Mouse (Mus musculus): Measurements from ENCODE around the gene Meis2. TPM values are rescaled to one million over a fixed set of nuclear protein-coding genes. Genes with fewer than 3 reads are reported as not detected.

Meis2 gene
- polyA plus RNA-seq, 1 experiment from 2014 or later = 30.1 TPM

GRCm38 (mm10) chr2:115989249-115989648 lies 76.4 kb downstream of the Meis2 start:
- peaks cover 13% of the 10 kb centered on the region; the same call in 1 of the 2 replicates for H3K4me1 ChIP-seq
- no peak overlapping the region for H3K9ac ChIP-seq
- peaks cover 19% of the 10 kb centered on the region for H3K36me3 ChIP-seq
- H3K9me3 ChIP-seq = no peaks in the 10 kb centered on the region
- no peak overlapping the region for H3K27ac ChIP-seq (replicated peaks)
- WGBS = 86% methylated on average over 6 of the region's 6 CpGs
- H3K27me3 ChIP-seq (replicated peaks) = no peaks in the 10 kb centered on the region
- ATAC-seq (ENCODE audit: extremely low read depth, insufficient number of reproducible peaks, low FRiP score, low TSS enrichment) = no peak
- H3K4me2 ChIP-seq = no peak overlapping the region
- H3K4me3 ChIP-seq = no peak overlapping the region

GRCm38 (mm10) chr2:115988448-115988847 lies 77.2 kb downstream of the Meis2 start:
- Histone ChIP-seq H3K9me3 (no peaks in the 10 kb centered on the region), H3K27ac (replicated peaks) (no peak overlapping the region), H3K36me3 (peaks cover 14% of the 10 kb centered on the region), H3K4me2 (no peak overlapping the region), H3K4me3 (no peak overlapping the region), H3K9ac (no peak overlapping the region), H3K27me3 (replicated peaks) (no peaks in the 10 kb centered on the region), H3K4me1 (peaks cover 13% of the 10 kb centered on the region; the same call in 1 of the 2 replicates)
- 90% methylated on average over 4 of the region's 4 CpGs for WGBS
- no peak for ATAC-seq (ENCODE audit: extremely low read depth, insufficient number of reproducible peaks, low FRiP score, low TSS enrichment)

GRCm38 (mm10) chr2:115984952-115985351 lies 80.7 kb downstream of the Meis2 start:
- no peak overlapping the region for H3K4me2 ChIP-seq
- WGBS = 56% methylated on average over 9 of the region's 9 CpGs
- H3K27me3 ChIP-seq (replicated peaks) = no peaks in the 10 kb centered on the region
- 0 out of 2 replicates have a peak overlapping the region, but pooled peaks have one; percentile 12 for H3K27ac ChIP-seq (replicated peaks)
- H3K9ac ChIP-seq = no peak overlapping the region
- no peak for ATAC-seq (ENCODE audit: extremely low read depth, insufficient number of reproducible peaks, low FRiP score, low TSS enrichment)
- no peaks in the 10 kb centered on the region for H3K9me3 ChIP-seq
- H3K4me1 ChIP-seq = peaks cover 20% of the 10 kb centered on the region; the same call in 1 of the 2 replicates
- no peak overlapping the region for H3K4me3 ChIP-seq
- H3K36me3 ChIP-seq = peaks cover 22% of the 10 kb centered on the region

GRCm38 (mm10) chr2:115984487-115984886 lies 81.2 kb downstream of the Meis2 start:
- no peak for ATAC-seq (ENCODE audit: extremely low read depth, insufficient number of reproducible peaks, low FRiP score, low TSS enrichment)
- no peak overlapping the region for H3K4me2 ChIP-seq
- no peak overlapping the region for H3K27ac ChIP-seq (replicated peaks)
- no peak overlapping the region for H3K4me3 ChIP-seq
- H3K36me3 ChIP-seq = peaks cover 25% of the 10 kb centered on the region
- no peak overlapping the region for H3K9ac ChIP-seq
- peaks cover 20% of the 10 kb centered on the region; the same call in 1 of the 2 replicates for H3K4me1 ChIP-seq
- H3K9me3 ChIP-seq = no peaks in the 10 kb centered on the region
- 77% methylated on average over 4 of the region's 4 CpGs for WGBS
- no peaks in the 10 kb centered on the region for H3K27me3 ChIP-seq (replicated peaks)

- H3K27me3 ChIP-seq (replicated peaks) = no peaks in the 10 kb centered on the region
- H3K4me3 ChIP-seq = no peak overlapping the region
- H3K36me3 ChIP-seq = peaks cover 54% of the 10 kb centered on the region
- H3K27ac ChIP-seq (replicated peaks) = no peak overlapping the region
- H3K9me3 ChIP-seq = no peaks in the 10 kb centered on the region
- H3K4me1 ChIP-seq = peaks cover 18% of the 10 kb centered on the region; the same call in 1 of the 2 replicates
- H3K4me2 ChIP-seq = no peak overlapping the region
- no peak for ATAC-seq (ENCODE audit: extremely low read depth, insufficient number of reproducible peaks, low FRiP score, low TSS enrichment)
- no peak overlapping the region for H3K9ac ChIP-seq
Measured at GRCm38 (mm10) chr2:115980490-115980889, 85.1 kb downstream of the Meis2 start.

GRCm38 (mm10) chr2:115979683-115980476 lies 85.8 kb downstream of the Meis2 start:
- H3K36me3 ChIP-seq = peaks cover 59% of the 10 kb centered on the region
- no peaks in the 10 kb centered on the region for H3K9me3 ChIP-seq
- H3K9ac ChIP-seq = no peak overlapping the region
- ATAC-seq (ENCODE audit: extremely low read depth, insufficient number of reproducible peaks, low FRiP score, low TSS enrichment) = no peak
- peaks cover 12% of the 10 kb centered on the region; the same call in 1 of the 2 replicates for H3K4me1 ChIP-seq
- H3K27me3 ChIP-seq (replicated peaks) = no peaks in the 10 kb centered on the region
- 70% methylated on average over 14 of the region's 14 CpGs for WGBS
- H3K4me3 ChIP-seq = no peak overlapping the region
- no peak overlapping the region for H3K4me2 ChIP-seq
- H3K27ac ChIP-seq (replicated peaks) = no peak overlapping the region

- H3K9me3 ChIP-seq = no peaks in the 10 kb centered on the region
- no peak overlapping the region for H3K4me2 ChIP-seq
- peaks cover 59% of the 10 kb centered on the region for H3K36me3 ChIP-seq
- no peak overlapping the region for H3K4me3 ChIP-seq
- no peak overlapping the region for H3K27ac ChIP-seq (replicated peaks)
- no peak for ATAC-seq (ENCODE audit: extremely low read depth, insufficient number of reproducible peaks, low FRiP score, low TSS enrichment)
- H3K27me3 ChIP-seq (replicated peaks) = no peaks in the 10 kb centered on the region
- 55% methylated on average over 5 of the region's 5 CpGs for WGBS
- no peak overlapping the region for H3K9ac ChIP-seq
- H3K4me1 ChIP-seq = 0 out of 2 replicates have a peak, but pooled peaks cover 7% of the 10 kb centered on the region
Measured at GRCm38 (mm10) chr2:115978666-115979065, 87.0 kb downstream of the Meis2 start.

GRCm38 (mm10) chr2:115971296-115971805 lies 94.3 kb downstream of the Meis2 start:
- Histone ChIP-seq H3K9me3 (no peaks in the 10 kb centered on the region), H3K27ac (replicated peaks) (no peak overlapping the region), H3K9ac (no peak overlapping the region), H3K4me3 (no peak overlapping the region), H3K4me1 (peaks cover 19% of the 10 kb centered on the region), H3K27me3 (replicated peaks) (no peaks in the 10 kb centered on the region), H3K4me2 (no peak overlapping the region), H3K36me3 (peaks cover 24% of the 10 kb centered on the region)
- WGBS = 74% methylated on average over 3 of the region's 3 CpGs
- ATAC-seq (ENCODE audit: extremely low read depth, insufficient number of reproducible peaks, low FRiP score, low TSS enrichment) = no peak

GRCm38 (mm10) chr2:115970091-115970820 lies 95.4 kb downstream of the Meis2 start:
- Histone ChIP-seq H3K9me3 (no peaks in the 10 kb centered on the region), H3K4me1 (peaks cover 25% of the 10 kb centered on the region), H3K27me3 (replicated peaks) (no peaks in the 10 kb centered on the region), H3K4me2 (no peak overlapping the region), H3K9ac (no peak overlapping the region), H3K27ac (replicated peaks) (peak overlapping the region; percentile 24; the same call in 1 of the 2 replicates), H3K4me3 (no peak overlapping the region), H3K36me3 (peaks cover 20% of the 10 kb centered on the region)
- ATAC-seq (ENCODE audit: extremely low read depth, insufficient number of reproducible peaks, low FRiP score, low TSS enrichment) = no peak
- 73% methylated on average over 9 of the region's 9 CpGs for WGBS

- Histone ChIP-seq H3K4me2 (no peak overlapping the region), H3K27me3 (replicated peaks) (no peaks in the 10 kb centered on the region), H3K27ac (replicated peaks) (no peak overlapping the region), H3K9me3 (no peaks in the 10 kb centered on the region), H3K36me3 (peaks cover 17% of the 10 kb centered on the region; the same call in 1 of the 2 replicates), H3K4me1 (peaks cover 36% of the 10 kb centered on the region), H3K9ac (no peak overlapping the region), H3K4me3 (no peak overlapping the region)
- WGBS = 57% methylated on average over 8 of the region's 8 CpGs
- no peak for ATAC-seq (ENCODE audit: extremely low read depth, insufficient number of reproducible peaks, low FRiP score, low TSS enrichment)
Measured at GRCm38 (mm10) chr2:115969201-115969600, 96.4 kb downstream of the Meis2 start.

- WGBS = 80% methylated on average over 3 of the region's 3 CpGs
- Histone ChIP-seq H3K27ac (replicated peaks) (no peak overlapping the region), H3K9me3 (no peaks in the 10 kb centered on the region), H3K36me3 (peaks cover 16% of the 10 kb centered on the region), H3K4me2 (no peak overlapping the region), H3K4me1 (peaks cover 54% of the 10 kb centered on the region), H3K27me3 (replicated peaks) (no peaks in the 10 kb centered on the region), H3K9ac (no peak overlapping the region), H3K4me3 (no peak overlapping the region)
- no peak for ATAC-seq (ENCODE audit: extremely low read depth, insufficient number of reproducible peaks, low FRiP score, low TSS enrichment)
Measured at GRCm38 (mm10) chr2:115964911-115965310, 100.7 kb downstream of the Meis2 start.
